Mouse (Mus musculus) myocyte (in vitro differentiated cells): ENCODE data around the gene Slco4a1.

Source experiments
- CEBPB ChIP-seq: IDR thresholded peaks from 2 replicates; pipeline ENCODE4 v1.6.1; 2011; ENCODE audit warnings: mild to moderate bottlenecking, moderate library complexity; ENCODE audit not compliant: poor library complexity, insufficient read depth, severe bottlenecking
- MAX ChIP-seq: IDR thresholded peaks from one replicate; pipeline ENCODE4 v1.6.1; 2011; ENCODE audit warnings: low read depth, mild to moderate bottlenecking, control low read depth
- MYOD1 ChIP-seq, 3 experiments: IDR thresholded peaks; one replicate each; pipeline ENCODE4 v1.6.1; 2011; ENCODE audit warnings: control low read depth in 2 of 3, low read depth in 2 of 3, mild to moderate bottlenecking in 2 of 3, moderate library complexity in 1 of 3; ENCODE audit not compliant: insufficient read length in 2 of 3, control insufficient read depth in 1 of 3
- MYOG ChIP-seq, 3 experiments: IDR thresholded peaks; one replicate each; pipeline ENCODE4 v1.6.1; 2011; ENCODE audit warnings: control low read depth in 2 of 3, low read depth in 2 of 3, mild to moderate bottlenecking in 2 of 3; ENCODE audit not compliant: insufficient read length in 2 of 3, control insufficient read depth in 1 of 3, insufficient read depth in 1 of 3
- POLR2A ChIP-seq: IDR thresholded peaks from one replicate; pipeline ENCODE4 v1.6.1; 2011; ENCODE audit warnings: low read depth, mild to moderate bottlenecking, control low read depth, moderate library complexity; ENCODE audit not compliant: insufficient read length
- REST ChIP-seq: IDR thresholded peaks from one replicate; pipeline ENCODE4 v1.6.1; 2011; ENCODE audit warnings: mild to moderate bottlenecking, control low read depth, moderate library complexity; ENCODE audit not compliant: insufficient read depth, insufficient read length
- TCF12 ChIP-seq: IDR thresholded peaks from one replicate; pipeline ENCODE4 v1.6.1; 2011; ENCODE audit warnings: mild to moderate bottlenecking, control low read depth; ENCODE audit not compliant: poor library complexity, insufficient read depth, severe bottlenecking

DNA sequence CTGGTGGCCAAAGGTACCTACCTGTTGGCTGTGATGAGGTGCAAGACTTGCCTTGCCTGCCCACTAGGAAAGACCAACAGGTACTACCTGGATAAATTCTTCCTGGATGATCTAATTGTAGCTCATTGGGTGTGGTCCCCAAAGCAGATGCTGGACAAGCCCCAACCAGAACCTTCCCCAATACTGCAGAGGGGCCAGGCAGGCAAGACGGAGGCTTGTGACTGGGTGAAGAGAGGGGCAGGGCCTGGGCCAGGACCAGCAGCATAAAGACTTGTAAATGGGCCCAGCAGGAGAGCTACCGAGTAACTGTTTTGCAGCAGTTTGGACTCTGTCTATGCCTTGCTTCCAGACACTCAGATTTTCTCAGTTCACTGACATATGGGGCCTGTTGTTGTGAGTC, 1.6 kb downstream of the Slco4a1 start:
- TF ChIP-seq POLR2A (no peak), MYOD1 (IDR thresholded peaks at IDR 0.05; ENCODE audit: control insufficient read depth in 1 of 3, insufficient read length in 2 of 3, low read depth in 2 of 3) (no peak), REST (no peak), TCF12 (no peak), CEBPB (no peak), MAX (no peak), MYOG (IDR thresholded peaks at IDR 0.05; ENCODE audit: control insufficient read depth in 1 of 3, insufficient read depth in 1 of 3, insufficient read length in 2 of 3, low read depth in 2 of 3) (no peak)
